Mouse (Mus musculus): Measurements from ENCODE around the gene Galnt13. TPM values are rescaled to one million over a fixed set of nuclear protein-coding genes. Genes with fewer than 3 reads are reported as not detected.

Gene Galnt13
- polyA plus RNA-seq, 1 experiment, result 1.6 TPM

GRCm38 (mm10) chr2:55164781-55165180, 728.7 kb downstream of the Galnt13 start:
- no peak overlapping the region for H3K27ac ChIP-seq (ENCODE audit: insufficient read depth, low read length)
- H3K4me3 ChIP-seq (ENCODE audit: insufficient read depth, low read length), result no peak overlapping the region
- TF ChIP-seq POLR2A (IDR thresholded peaks at IDR 0.05; ENCODE audit: low read depth, low read length), result no peak
- no peak for TF ChIP-seq CTCF (IDR thresholded peaks at IDR 0.05; ENCODE audit: borderline replicate concordance, insufficient read depth, low read length)
- H3K4me1 ChIP-seq (ENCODE audit: control insufficient read depth, insufficient read depth, low read length), result no peaks in the 10 kb centered on the region

Measured in embryonic fibroblast, embryonic 13.5 days (primary cell).